Mouse (Mus musculus): ENCODE measurements at regions not wholly inside any gene's neighbourhood (a gene's known extent, or its start where the extent isn't known, plus 50 kb on each side); places are given as distances from the start of the nearest gene placed in this dataset.

DNA sequence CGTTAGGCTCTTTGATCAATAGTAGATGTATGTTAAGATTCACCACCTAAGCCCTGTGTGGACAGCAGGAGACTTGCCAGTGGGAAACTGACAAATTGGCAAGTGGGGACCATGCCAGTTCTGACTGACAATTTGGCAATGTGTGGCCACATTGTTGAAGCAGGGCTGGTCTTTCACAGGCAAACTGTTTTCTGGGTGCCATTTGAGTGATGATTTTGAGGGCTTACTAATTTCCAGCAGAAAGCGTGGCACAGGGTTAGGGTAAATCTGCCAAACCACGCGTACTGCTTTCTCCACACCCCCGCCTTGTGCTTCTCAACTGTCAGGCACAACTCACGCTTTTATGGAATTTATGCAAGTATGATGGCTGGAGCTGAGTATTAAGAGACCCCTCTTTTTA is 91.2 kb upstream of the Trpm3 start:
- TF ChIP-seq CTCF (IDR thresholded peaks at IDR 0.05; ENCODE audit: low read depth) (no peak), EP300 (IDR thresholded peaks at IDR 0.05; ENCODE audit: low read depth) (no peak)

All from liver, embryonic 14.5 days (tissue).